11 mouse cellular contexts compared by ENCODE assay signal in the genomic region with DNA sequence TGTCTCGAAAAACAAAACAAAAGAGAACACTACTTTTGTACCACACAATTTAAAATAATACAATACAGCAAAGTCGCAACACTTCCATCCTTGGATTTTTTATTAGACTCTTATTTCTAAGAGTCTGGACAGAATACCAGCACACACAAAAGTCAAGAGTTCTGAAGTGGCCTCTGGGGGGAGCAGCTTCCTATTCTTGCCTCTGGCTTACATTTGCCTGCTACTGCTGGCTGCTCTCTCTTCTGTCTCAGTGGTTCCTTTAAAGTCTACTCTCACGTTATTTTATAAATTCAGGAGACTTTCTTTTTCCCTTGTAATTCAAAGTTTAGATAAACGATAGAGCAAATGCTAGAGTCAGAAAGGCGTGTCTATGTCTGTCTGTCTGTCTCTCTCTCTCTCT.
A peak's percentile ranks its signal among the peaks of the same experiment; 100 is the strongest.
DNase-seq lines count a peak whose midpoint lies in the region; ATAC-seq and TF ChIP-seq lines count a peak whose summit lies in the region.
"Had no signal": no experiment of that assay in that cellular context is flagged by ENCODE, and none has a peak within 500 bp of the region (broad histone marks: within the 10 kb centered on the region; RNA-seq: fewer than 3 reads in every experiment).

No protein-coding gene starts in this region.

- H3K4me2 ChIP-seq in heart, embryonic 15.5 days: no peak overlapping the region
- no peak overlapping the region for H3K4me2 ChIP-seq in midbrain, embryonic 11.5 days
- H3K4me2 ChIP-seq in midbrain, embryonic 15.5 days: no peak overlapping the region
- H3K4me2 ChIP-seq: hindbrain, embryonic 15.5 days; midbrain, embryonic 12.5 days had no signal

- H3K36me3 ChIP-seq in heart, embryonic 15.5 days: no peaks in the 10 kb centered on the region
- no peaks in the 10 kb centered on the region for H3K36me3 ChIP-seq in midbrain, embryonic 11.5 days (ENCODE audit: control insufficient read depth, insufficient read depth, low read length)
- H3K36me3 ChIP-seq in midbrain, embryonic 10.5 days: no peaks in the 10 kb centered on the region
- H3K36me3 ChIP-seq in small intestine, adult 2 months (ENCODE audit: control insufficient read depth, insufficient read depth, low read length): no peaks in the 10 kb centered on the region
- no peaks in the 10 kb centered on the region for H3K36me3 ChIP-seq in midbrain, embryonic 15.5 days (replicated peaks)
- H3K36me3 ChIP-seq: hindbrain, embryonic 15.5 days; midbrain, embryonic 12.5 days had no signal

- TF ChIP-seq CTCF in small intestine, adult 2 months (IDR thresholded peaks at IDR 0.05; ENCODE audit: extremely low read depth, insufficient read length, insufficient replicate concordance, low read depth, low read length): no peak

- no peak for ATAC-seq in heart, embryonic 15.5 days (replicated peaks; ENCODE audit: insufficient number of reproducible peaks, insufficient read depth, low FRiP score, low read depth)
- ATAC-seq in midbrain, embryonic 11.5 days (ENCODE audit: low FRiP score): no peak
- no peak for ATAC-seq in midbrain, embryonic 15.5 days (replicated peaks)
- ATAC-seq: forebrain, postnatal 0 days had no signal

- intact Hi-C loops in left cerebral cortex, postnatal 36 days (cut with DNase I): no loop called here

- peak overlapping the region; percentile 16; the same call in 1 of the 2 replicates for H3K27ac ChIP-seq in heart, embryonic 15.5 days
- no peak overlapping the region for H3K27ac ChIP-seq in midbrain, embryonic 11.5 days (ENCODE audit: low read depth, low read length)
- no peak overlapping the region for H3K27ac ChIP-seq in midbrain, embryonic 10.5 days (replicated peaks)
- peak overlapping the region; percentile 39; the same call in 1 of the 2 replicates for H3K27ac ChIP-seq in small intestine, adult 2 months (ENCODE audit: insufficient read depth, low read depth, low read length)
- no peak overlapping the region for H3K27ac ChIP-seq in midbrain, embryonic 15.5 days
- H3K27ac ChIP-seq: hindbrain, embryonic 15.5 days; midbrain, embryonic 12.5 days had no signal

- H3K4me1 ChIP-seq in heart, embryonic 15.5 days (replicated peaks): peaks cover 16% of the 10 kb centered on the region
- 0 out of 2 replicates have a peak, but pooled peaks cover 2% of the 10 kb centered on the region for H3K4me1 ChIP-seq in midbrain, embryonic 11.5 days (ENCODE audit: control insufficient read depth, insufficient read depth, low read length)
- peaks cover 27% of the 10 kb centered on the region for H3K4me1 ChIP-seq in midbrain, embryonic 10.5 days
- 0 out of 2 replicates have a peak, but pooled peaks cover 3% of the 10 kb centered on the region for H3K4me1 ChIP-seq in small intestine, adult 2 months (ENCODE audit: control insufficient read depth, insufficient read depth, insufficient read length, low read length)
- peaks cover 16% of the 10 kb centered on the region for H3K4me1 ChIP-seq in midbrain, embryonic 15.5 days

- no peak overlapping the region for H3K4me3 ChIP-seq in heart, embryonic 15.5 days
- no peak overlapping the region for H3K4me3 ChIP-seq in midbrain, embryonic 11.5 days (ENCODE audit: low read depth, low read length)
- H3K4me3 ChIP-seq in midbrain, embryonic 10.5 days: no peak overlapping the region
- no peak overlapping the region for H3K4me3 ChIP-seq in small intestine, adult 2 months (ENCODE audit: low read depth, low read length)
- H3K4me3 ChIP-seq in midbrain, embryonic 15.5 days: no peak overlapping the region
- H3K4me3 ChIP-seq: hindbrain, embryonic 15.5 days; midbrain, embryonic 12.5 days had no signal

- TF ChIP-seq POLR2A in small intestine, adult 2 months (IDR thresholded peaks at IDR 0.05; ENCODE audit: low read depth, low read length): no peak

- no peaks in the 10 kb centered on the region for H3K27me3 ChIP-seq in heart, embryonic 15.5 days
- H3K27me3 ChIP-seq in midbrain, embryonic 11.5 days (ENCODE audit: control insufficient read depth, insufficient read depth, low read length): no peaks in the 10 kb centered on the region
- H3K27me3 ChIP-seq in midbrain, embryonic 10.5 days (ENCODE audit: low read depth, poor library complexity, severe bottlenecking): peaks cover 6% of the 10 kb centered on the region; the same call in 1 of the 2 replicates
- H3K27me3 ChIP-seq in small intestine, adult 2 months (ENCODE audit: control insufficient read depth, insufficient read depth, low read length): no peaks in the 10 kb centered on the region
- H3K27me3 ChIP-seq in midbrain, embryonic 15.5 days (replicated peaks): no peaks in the 10 kb centered on the region
- H3K27me3 ChIP-seq: hindbrain, embryonic 15.5 days; midbrain, embryonic 12.5 days had no signal

- no peak overlapping the region for H3K9ac ChIP-seq in heart, embryonic 15.5 days
- no peak overlapping the region for H3K9ac ChIP-seq in midbrain, embryonic 11.5 days (ENCODE audit: low read length)
- H3K9ac ChIP-seq in midbrain, embryonic 15.5 days: no peak overlapping the region
- H3K9ac ChIP-seq: forebrain, postnatal 0 days; hindbrain, embryonic 15.5 days; midbrain, embryonic 12.5 days had no signal

- WGBS in heart, embryonic 15.5 days: 66% methylated on average over 5 of the region's 5 CpGs
- 77% methylated on average over 5 of the region's 5 CpGs for WGBS in midbrain, embryonic 11.5 days
- 85% methylated on average over 5 of the region's 5 CpGs for WGBS in midbrain, embryonic 10.5 days
- WGBS in small intestine, adult 2 months: 74% methylated on average over 5 of the region's 5 CpGs
- WGBS in midbrain, embryonic 15.5 days: 82% methylated on average over 5 of the region's 5 CpGs

- no peak for DNase-seq in heart, postnatal 4 days
- peak; percentile 60 for DNase-seq in midbrain, embryonic 11.5 days (ENCODE audit: low spot score, missing footprints)
- no peak for DNase-seq in midbrain, embryonic 10.5 days (ENCODE audit: low spot score)
- peak; percentile 46 to 63 for DNase-seq in kidney, postnatal 4 days
- DNase-seq in left cerebral cortex, postnatal 36 days (ENCODE audit: low spot score in 2 of 2): no peak
- DNase-seq: forebrain, postnatal 0 days had no signal

- no peaks in the 10 kb centered on the region for H3K9me3 ChIP-seq in heart, embryonic 15.5 days (replicated peaks)
- H3K9me3 ChIP-seq in midbrain, embryonic 11.5 days (ENCODE audit: control insufficient read depth, low read length): no peaks in the 10 kb centered on the region
- no peaks in the 10 kb centered on the region for H3K9me3 ChIP-seq in midbrain, embryonic 10.5 days (replicated peaks)
- no peaks in the 10 kb centered on the region for H3K9me3 ChIP-seq in midbrain, embryonic 15.5 days
- H3K9me3 ChIP-seq: hindbrain, embryonic 15.5 days; midbrain, embryonic 12.5 days had no signal

Comparison
In these comparisons a context has a peak if more than half of its experiments do, and no peak if none do; other contexts are left out.
1. DNase-seq: peak in midbrain, embryonic 11.5 days (single experiment) and kidney, postnatal 4 days (2 of 2); none in heart, postnatal 4 days (single experiment), midbrain, embryonic 10.5 days (single experiment) and left cerebral cortex, postnatal 36 days (0 of 2).
2. H3K27ac ChIP-seq: peak in heart, embryonic 15.5 days (single experiment) and small intestine, adult 2 months (single experiment); none in midbrain, embryonic 11.5 days (single experiment), midbrain, embryonic 10.5 days (single experiment) and midbrain, embryonic 15.5 days (single experiment).